Mouse (Mus musculus): Measurements from ENCODE around the gene Smn1.
"Not testable (repeated sequence)": the region's sequence is repeated elsewhere in the genome, so short reads cannot be mapped to it uniquely, and the experiment has no call there.

GRCm38 (mm10) chr13:100174360-100174759 is 49.7 kb downstream of the Smn1 start:
- not testable (repeated sequence) for TF ChIP-seq CTCF (IDR thresholded peaks at IDR 0.05; ENCODE audit: control insufficient read depth, insufficient read depth, low read length); POLR2A (IDR thresholded peaks at IDR 0.05; ENCODE audit: borderline replicate concordance, control insufficient read depth, low read depth, low read length)
